Mouse (Mus musculus): ENCODE measurements around the gene Afap1.

GRCm38 (mm10) chr5:35985611-35986010 lies 92.5 kb downstream of the Afap1 start:
- no peak for TF ChIP-seq CTCF (conservative IDR thresholded peaks at IDR 0.05; ENCODE audit: insufficient read depth, insufficient read length, low read depth, low read length)
- TF ChIP-seq POLR2A (IDR thresholded peaks at IDR 0.05; ENCODE audit: low read depth, low read length): no peak

All from kidney, adult 2 months (tissue).